Mouse (Mus musculus) thymus, adult 2 months (tissue): ENCODE data around the gene Rps6ka2.

Source experiments
- CTCF ChIP-seq: fragments of 200-500 bp; IDR thresholded peaks from 2 replicates; pipeline ENCODE4 v1.5.1; 2012; ENCODE audit warnings: mild to moderate bottlenecking, control low read depth, low read length, moderate library complexity, borderline replicate concordance; ENCODE audit not compliant: control insufficient read depth, poor library complexity, insufficient read depth; ENCODE audit errors: extremely low read depth
- POLR2A ChIP-seq: fragments of 200-500 bp; IDR thresholded peaks from 2 replicates; pipeline ENCODE4 v1.6.1; 2012; ENCODE audit warnings: mild to moderate bottlenecking, low read length, control low read depth, moderate library complexity; ENCODE audit not compliant: control insufficient read depth, poor library complexity, insufficient read depth; ENCODE audit errors: extremely low read depth

DNA sequence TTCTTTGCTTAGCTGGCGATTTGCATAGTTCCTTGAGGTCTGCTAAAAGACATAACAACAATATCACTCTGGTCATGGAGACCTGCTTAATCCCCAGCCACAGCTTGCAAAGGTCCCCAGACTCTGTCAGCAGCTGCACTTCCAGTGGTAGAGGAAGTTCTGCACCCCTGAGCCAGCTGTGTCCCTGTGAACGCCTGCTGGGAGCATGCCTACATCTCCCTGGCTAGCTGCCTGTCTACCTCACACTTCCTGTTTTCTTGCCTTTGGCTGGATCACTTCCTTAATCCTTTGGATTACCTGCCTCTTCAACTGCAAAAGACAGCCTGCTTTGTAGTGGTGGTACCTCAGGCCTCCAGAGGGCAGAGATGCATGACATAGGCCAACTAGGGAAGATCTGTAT is 6.5 kb downstream of the Rps6ka2 start:
- TF ChIP-seq CTCF: no peak
- TF ChIP-seq POLR2A: no peak
